Mouse (Mus musculus): ENCODE data around the gene Pid1.

Gene Pid1

DNA sequence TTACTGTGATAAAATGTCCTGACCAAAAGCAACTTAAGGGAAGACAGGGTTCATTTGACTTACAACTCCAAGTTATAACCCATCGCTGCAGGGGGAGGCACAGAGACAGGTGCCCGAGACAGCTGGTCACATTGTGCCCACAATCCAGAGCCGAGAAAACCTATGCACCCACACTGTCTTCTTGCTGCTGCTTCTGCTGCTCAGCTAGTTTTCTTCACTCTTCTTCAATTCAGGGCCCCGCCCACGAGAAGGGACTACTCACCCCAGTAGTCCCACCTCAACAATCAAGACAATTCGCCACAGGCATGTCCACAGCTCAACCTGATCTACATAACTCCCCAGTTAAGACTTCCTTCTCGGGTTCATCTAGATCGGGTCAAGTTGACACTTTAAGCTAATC is at the start of gene Pid1:
Pid1 (minus strand) TSS at position 214 of the 400 bp plus-strand sequence.
- no peak for DNase-seq (ENCODE audit: low spot score)

DNA sequence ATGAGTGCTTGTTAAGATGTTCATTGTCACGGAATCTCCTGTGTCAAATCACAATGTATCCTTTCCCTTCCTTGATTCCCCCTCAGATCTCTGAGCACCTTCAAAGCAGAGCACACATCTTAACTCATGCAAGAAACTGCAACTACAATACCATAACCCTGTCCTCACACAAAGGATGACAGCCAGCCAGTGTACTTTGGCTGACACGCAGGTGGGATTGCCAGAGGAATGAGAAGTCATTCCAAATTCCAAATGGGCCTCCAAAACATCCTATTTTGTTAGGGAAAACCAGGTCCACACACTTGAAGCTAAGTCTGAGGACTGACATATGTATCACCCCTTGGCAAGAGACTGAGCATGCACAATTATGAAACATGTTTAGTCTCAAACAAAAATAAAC is 45.5 kb upstream of the Pid1 start:
- DNase-seq (ENCODE audit: low spot score): peak; percentile 32

- no peak for DNase-seq (ENCODE audit: low spot score)
Measured at GRCm38 (mm10) chr1:84408873-84409272, 44.9 kb upstream of the Pid1 start.

GRCm38 (mm10) chr1:84406891-84407290 is 42.9 kb upstream of the Pid1 start:
- peak; percentile 71 for DNase-seq (ENCODE audit: low spot score)

DNA sequence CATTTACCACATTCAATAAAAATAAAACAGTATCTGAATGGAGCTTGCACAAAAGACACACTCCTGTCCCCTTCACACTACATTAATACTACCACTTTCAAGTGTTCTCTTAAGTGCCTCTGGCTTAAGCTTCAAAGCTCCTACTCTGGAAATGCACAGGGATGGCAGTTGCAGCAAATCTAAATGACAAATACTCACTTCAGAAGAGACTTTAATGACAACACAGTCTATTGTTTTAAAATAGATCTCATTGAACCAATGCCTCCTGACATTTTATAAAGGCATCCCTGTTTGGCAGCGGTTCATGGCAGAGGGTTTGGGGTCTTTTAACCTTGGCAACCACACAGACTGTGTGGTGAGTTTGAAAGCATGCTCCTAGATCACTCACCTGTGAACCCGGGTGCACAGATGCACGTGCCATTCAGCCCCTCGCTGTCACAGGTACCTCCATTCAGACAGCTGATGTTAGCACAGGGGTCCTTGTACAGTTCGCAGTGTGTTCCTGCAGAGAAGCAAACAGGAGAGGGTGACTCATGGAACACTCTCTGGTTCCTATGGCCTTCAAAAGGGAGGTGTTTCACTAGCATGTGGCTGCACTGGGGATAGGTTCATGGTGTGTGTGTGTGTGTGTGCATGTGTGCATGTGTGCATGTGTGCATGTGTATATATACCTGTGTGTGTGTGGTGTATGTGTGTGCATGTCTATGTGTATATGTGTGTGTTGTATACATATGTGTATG is 41.7 kb upstream of the Pid1 start:
- DNase-seq (ENCODE audit: low spot score): no peak

DNA sequence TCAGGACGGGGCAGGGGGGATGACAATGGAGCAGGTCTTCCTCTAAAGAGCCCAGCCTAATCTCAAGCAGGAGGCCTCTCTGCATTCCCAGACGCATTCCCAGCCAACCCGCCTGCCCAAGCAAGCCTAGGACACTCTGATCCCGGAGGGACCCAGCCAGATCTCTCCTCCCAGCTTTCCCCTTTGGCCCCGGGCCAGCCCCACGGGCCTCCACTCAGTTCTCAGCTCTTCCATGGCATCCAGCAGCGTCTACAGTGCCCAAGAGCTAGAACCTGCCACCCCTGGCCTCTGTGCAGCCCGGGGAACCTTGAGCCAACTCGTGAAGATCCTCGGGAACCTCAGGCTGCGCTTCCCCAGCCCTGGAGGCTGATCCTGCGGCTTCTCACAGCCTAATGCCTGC is 40.9 kb upstream of the Pid1 start:
- DNase-seq (ENCODE audit: low spot score): peak; percentile 22

DNA sequence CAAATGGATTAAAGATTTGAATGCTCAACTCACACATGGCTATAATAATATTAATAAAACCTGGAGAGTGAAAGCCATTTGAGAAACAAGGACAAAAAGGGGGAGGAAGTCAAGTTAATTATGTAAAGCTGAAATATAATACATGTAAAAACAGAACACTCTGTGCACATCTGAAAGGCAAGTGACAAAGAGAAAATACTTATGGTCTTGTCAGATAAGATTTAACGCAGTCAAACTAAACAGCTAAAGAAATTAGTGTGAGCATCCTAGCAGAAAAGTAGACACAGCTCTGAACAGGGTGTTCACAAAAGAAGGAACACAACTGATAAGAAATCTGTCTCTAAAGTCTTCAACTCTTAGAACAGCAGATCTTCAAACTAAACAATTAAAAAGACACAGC is 38.2 kb upstream of the Pid1 start:
- no peak for DNase-seq (ENCODE audit: low spot score)

- DNase-seq (ENCODE audit: low spot score): no peak
Measured at GRCm38 (mm10) chr1:84399671-84400070, 35.7 kb upstream of the Pid1 start.

DNA sequence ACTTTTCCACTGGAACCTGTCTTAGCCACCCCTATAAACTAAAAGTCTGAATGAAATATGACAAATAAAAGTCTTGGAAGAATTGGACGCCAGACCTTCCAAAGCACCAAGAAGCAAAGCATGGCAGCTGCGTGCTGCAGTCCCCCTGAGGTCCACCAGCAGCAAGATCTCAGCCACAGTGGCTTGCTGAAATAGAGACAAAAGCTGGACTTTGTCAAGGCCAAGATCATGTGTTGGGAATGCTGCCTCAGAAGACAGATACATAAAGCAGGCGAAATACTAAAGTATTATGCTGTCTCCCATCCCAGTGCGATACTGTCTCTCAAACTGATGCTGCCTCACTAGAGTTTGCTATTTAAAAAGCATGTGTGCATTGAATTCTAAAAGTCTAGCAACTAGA is 35.1 kb upstream of the Pid1 start:
- DNase-seq (ENCODE audit: low spot score): no peak

DNA sequence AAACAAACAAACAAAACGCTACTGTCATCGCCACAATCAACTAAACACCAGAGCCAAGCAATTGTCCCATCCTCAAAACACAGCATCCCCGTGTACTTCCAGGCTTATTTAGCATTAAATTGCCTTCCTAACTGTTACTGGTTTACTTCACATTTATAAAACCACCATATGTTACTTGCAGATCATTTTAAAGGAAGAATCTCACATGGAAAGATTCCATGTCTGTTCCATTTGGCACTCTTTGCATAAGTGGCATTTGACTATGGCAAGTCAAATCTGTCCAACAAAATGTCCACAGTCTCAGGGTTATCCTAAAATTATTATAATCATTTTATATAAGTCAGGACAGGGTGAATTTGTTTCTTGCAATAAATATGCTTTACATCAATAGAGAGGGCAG is 32.8 kb upstream of the Pid1 start:
- no peak for DNase-seq (ENCODE audit: low spot score)

- no peak for DNase-seq (ENCODE audit: low spot score)
Measured at GRCm38 (mm10) chr1:84395928-84396327, 31.9 kb upstream of the Pid1 start.

- DNase-seq (ENCODE audit: low spot score): no peak
Measured at GRCm38 (mm10) chr1:84390961-84391360, 27.0 kb upstream of the Pid1 start.

DNA sequence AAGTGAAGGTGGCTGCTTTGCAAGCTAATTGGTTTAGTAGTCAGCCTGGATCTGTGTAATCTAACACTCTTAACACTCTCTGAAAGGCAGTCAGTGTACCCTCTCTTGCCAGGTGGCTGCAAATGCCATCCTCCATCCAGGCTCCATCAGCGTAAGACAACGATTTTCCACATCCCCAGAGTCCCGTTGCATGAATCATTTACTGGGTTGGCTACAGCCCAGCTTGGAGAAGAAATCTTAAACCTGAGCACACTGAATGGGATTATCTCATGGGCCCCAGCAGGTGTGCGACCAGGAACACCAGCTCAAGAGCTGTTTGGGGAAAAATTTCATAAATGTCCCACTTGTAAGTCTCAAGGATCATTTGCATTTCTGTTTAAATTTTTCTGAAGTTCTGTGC is 23.6 kb upstream of the Pid1 start:
- DNase-seq (ENCODE audit: low spot score): no peak

DNA sequence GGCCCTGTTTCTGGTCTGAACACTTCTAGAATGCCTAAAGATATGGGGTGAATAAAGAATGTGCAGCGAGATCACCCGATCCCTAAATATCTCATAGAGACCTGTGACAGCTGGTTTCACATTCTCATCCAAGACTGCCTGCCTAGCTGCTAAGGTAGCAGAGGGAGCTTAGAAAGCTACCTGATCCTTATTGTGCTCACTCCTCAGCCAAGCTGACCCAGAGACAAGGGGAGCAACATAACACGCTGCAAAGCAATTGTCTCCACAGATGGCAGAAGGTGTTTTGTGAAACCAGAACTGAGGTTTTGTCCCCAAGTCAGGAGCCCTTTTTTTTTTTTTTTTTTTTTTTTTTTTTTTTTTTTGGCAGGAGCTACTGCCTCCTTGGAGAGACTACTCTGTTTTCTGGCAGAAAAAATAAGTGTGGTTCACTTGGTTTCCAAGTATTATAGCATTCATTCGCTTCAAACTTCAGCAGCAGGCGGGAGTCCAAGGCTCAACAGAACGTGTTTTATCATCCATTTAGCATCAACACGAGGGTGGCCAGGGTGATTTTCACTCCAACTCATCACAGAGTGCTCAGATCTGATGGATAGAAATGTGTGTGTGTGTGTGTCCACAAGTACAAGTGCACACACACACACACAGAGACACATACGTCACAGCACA is 22.6 kb upstream of the Pid1 start:
- DNase-seq (ENCODE audit: low spot score): no peak

GRCm38 (mm10) chr1:84382709-84383108 is 18.7 kb upstream of the Pid1 start:
- DNase-seq (ENCODE audit: low spot score): no peak

GRCm38 (mm10) chr1:84382064-84382463 is 18.1 kb upstream of the Pid1 start:
- DNase-seq (ENCODE audit: low spot score): no peak

GRCm38 (mm10) chr1:84380895-84381294 is 16.9 kb upstream of the Pid1 start:
- no peak for DNase-seq (ENCODE audit: low spot score)

DNA sequence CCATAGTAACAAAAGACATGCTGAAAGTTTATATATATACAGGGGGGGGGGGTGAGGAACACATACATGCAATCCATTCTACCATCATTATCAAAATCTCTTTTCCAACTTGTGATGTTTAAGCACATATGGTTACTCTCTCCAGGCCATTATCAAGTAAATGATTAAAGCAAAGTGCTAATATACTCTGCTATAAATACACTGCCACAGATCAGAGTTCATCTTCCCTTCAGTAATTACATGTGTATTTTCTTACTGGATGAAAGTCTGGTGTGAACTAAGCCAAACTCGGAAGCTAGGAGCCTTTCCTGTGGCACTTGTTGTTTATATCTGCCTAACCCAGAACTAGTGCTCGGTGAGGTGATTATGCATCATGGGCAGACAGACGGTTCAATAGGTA is 3.8 kb upstream of the Pid1 start:
- DNase-seq (ENCODE audit: low spot score): no peak

GRCm38 (mm10) chr1:84366553-84366952 is 2.6 kb upstream of the Pid1 start:
- no peak for DNase-seq (ENCODE audit: low spot score)

- no peak for DNase-seq (ENCODE audit: low spot score)
Measured at GRCm38 (mm10) chr1:84362709-84363617, 1.0 kb downstream of the Pid1 start.

DNA sequence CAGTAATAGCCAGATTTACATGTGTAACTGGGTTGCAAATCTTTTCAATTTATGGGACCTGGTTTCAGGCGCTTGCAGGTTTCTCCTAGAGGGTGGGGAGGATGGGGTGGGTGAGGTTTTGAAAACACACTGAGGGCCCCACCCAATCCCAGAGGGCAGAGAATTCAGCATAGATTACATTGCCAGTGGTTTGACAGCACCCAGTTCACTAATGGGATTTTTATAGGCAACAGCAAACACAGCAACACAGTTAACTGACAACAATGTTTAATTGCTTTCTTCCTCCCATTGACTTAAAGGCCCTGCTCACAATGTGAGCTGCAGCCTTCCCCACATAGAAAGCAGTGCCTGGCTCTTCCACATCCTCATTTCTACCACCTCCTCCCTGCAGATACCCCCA is 1.8 kb downstream of the Pid1 start:
- DNase-seq (ENCODE audit: low spot score): no peak

DNA sequence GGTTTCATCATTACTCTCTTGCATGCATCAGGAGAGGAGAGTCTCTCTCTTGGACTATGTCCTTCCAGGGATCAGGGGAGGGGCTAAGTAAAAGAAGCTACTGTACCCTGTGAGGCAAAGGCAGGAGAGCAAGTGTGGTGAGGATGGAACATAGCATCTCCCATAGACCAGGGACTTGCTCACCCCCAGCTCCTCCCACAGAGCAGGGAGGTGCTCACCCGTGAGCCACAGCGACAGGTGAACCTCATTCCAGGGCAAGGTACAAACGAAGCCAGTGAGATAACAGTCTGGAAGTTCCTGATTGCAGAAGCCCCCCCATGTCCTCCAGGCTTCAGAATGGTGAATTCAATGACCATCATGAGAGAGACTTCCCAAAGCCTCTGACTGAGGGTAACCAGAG is 2.6 kb downstream of the Pid1 start:
- DNase-seq (ENCODE audit: low spot score): no peak
